Mouse (Mus musculus): ENCODE data around the gene Slc1a5.

Gene Slc1a5

DNA sequence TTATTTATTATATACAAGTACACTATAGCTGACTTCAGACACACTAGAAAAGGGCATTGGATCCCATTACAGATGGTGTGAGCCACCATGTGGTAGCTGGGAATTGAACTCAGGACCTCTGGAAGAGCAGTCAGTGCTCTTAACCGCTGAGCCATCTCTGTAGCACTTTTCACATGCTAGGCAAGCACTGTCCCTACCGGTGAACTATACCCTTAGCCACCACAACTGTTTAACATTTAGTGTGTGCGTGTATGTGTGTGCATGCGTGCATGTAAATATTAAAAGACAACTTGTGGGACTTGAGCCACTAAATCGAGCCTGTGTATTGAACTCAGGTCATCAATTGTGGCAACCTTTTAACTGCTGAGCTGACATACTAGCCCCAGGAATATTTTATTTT is 65.6 kb downstream of the Slc1a5 start:
- no peak for DNase-seq (ENCODE audit: low spot score)

DNA sequence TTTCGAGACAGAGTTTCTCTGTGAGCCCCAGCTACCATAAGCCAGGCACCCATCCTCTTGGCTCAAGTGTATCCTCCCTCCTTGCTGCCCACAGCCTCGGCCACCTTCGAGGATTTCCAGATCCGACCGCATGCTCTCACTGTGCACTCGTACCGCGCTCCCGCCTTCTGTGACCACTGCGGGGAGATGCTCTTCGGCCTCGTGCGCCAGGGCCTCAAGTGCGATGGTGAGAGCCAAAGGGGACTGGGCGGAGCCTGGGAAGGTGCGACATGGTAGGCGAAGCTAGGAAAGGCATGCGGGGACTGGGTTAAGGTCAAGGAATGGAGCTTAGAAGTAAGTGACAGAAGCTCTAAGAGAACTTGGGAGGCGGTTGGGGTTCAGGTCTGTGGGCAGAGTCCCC is 66.4 kb downstream of the Slc1a5 start:
- no peak for DNase-seq (ENCODE audit: low spot score)
